Mouse (Mus musculus): Measurements from ENCODE around the gene Ubtd1.

GRCm38 (mm10) chr19:42050251-42050650 lies 68.7 kb downstream of the Ubtd1 start:
- TF ChIP-seq CTCF (IDR thresholded peaks at IDR 0.05) (no peak), EP300 (IDR thresholded peaks at IDR 0.05) (no peak)
